Mouse (Mus musculus): ENCODE data around the gene Spock1. TPM values are rescaled to one million over a fixed set of nuclear protein-coding genes. Genes with fewer than 3 reads are reported as not detected.

The Spock1 gene
- polyA plus RNA-seq, 1 experiment from 2014 or later, result 0.12 TPM

- ATAC-seq (ENCODE audit: low read depth), result no peak
- Histone ChIP-seq H3K4me3 (ENCODE audit: low read depth, low read length) (no peak overlapping the region), H3K4me1 (ENCODE audit: control insufficient read depth, low read depth, low read length) (no peaks in the 10 kb centered on the region), H3K36me3 (ENCODE audit: control insufficient read depth, insufficient read depth) (no peaks in the 10 kb centered on the region), H3K9ac (ENCODE audit: low read depth, low read length) (no peak overlapping the region), H3K4me2 (ENCODE audit: low read depth, low read length) (no peak overlapping the region), H3K27me3 (ENCODE audit: control insufficient read depth, insufficient read depth, low read depth, low read length) (no peaks in the 10 kb centered on the region), H3K9me3 (replicated peaks; ENCODE audit: control insufficient read depth, low read length) (peaks cover 3% of the 10 kb centered on the region; the same call in 1 of the 2 replicates), H3K27ac (ENCODE audit: low read length) (no peak overlapping the region)
- 58% methylated on average over 11 of the region's 11 CpGs for WGBS (ENCODE audit: insufficient replicate concordance)
Measured at GRCm38 (mm10) chr13:57831374-57832163, 76.6 kb downstream of the Spock1 start.

GRCm38 (mm10) chr13:57830896-57831295 is 77.2 kb downstream of the Spock1 start:
- Histone ChIP-seq H3K27ac (ENCODE audit: low read length) (no peak overlapping the region), H3K4me2 (ENCODE audit: low read depth, low read length) (no peak overlapping the region), H3K4me3 (ENCODE audit: low read depth, low read length) (no peak overlapping the region), H3K27me3 (ENCODE audit: control insufficient read depth, insufficient read depth, low read depth, low read length) (no peaks in the 10 kb centered on the region), H3K9ac (ENCODE audit: low read depth, low read length) (no peak overlapping the region), H3K4me1 (ENCODE audit: control insufficient read depth, low read depth, low read length) (no peaks in the 10 kb centered on the region), H3K9me3 (replicated peaks; ENCODE audit: control insufficient read depth, low read length) (peaks cover 3% of the 10 kb centered on the region; the same call in 1 of the 2 replicates), H3K36me3 (ENCODE audit: control insufficient read depth, insufficient read depth) (no peaks in the 10 kb centered on the region)
- ATAC-seq (ENCODE audit: low read depth), result no peak
- 72% methylated on average over 7 of the region's 7 CpGs for WGBS (ENCODE audit: insufficient replicate concordance)

GRCm38 (mm10) chr13:57830091-57830490 is 78.0 kb downstream of the Spock1 start:
- Histone ChIP-seq H3K9ac (ENCODE audit: low read depth, low read length) (no peak overlapping the region), H3K36me3 (ENCODE audit: control insufficient read depth, insufficient read depth) (no peaks in the 10 kb centered on the region), H3K9me3 (replicated peaks; ENCODE audit: control insufficient read depth, low read length) (peaks cover 3% of the 10 kb centered on the region; the same call in 1 of the 2 replicates), H3K4me3 (ENCODE audit: low read depth, low read length) (no peak overlapping the region), H3K4me1 (ENCODE audit: control insufficient read depth, low read depth, low read length) (no peaks in the 10 kb centered on the region), H3K27ac (ENCODE audit: low read length) (no peak overlapping the region), H3K4me2 (ENCODE audit: low read depth, low read length) (no peak overlapping the region), H3K27me3 (ENCODE audit: control insufficient read depth, insufficient read depth, low read depth, low read length) (no peaks in the 10 kb centered on the region)
- WGBS (ENCODE audit: insufficient replicate concordance), result 27% methylated on average over 2 of the region's 2 CpGs
- no peak for ATAC-seq (ENCODE audit: low read depth)

GRCm38 (mm10) chr13:57816276-57816675 is 91.9 kb downstream of the Spock1 start:
- no peaks in the 10 kb centered on the region for H3K36me3 ChIP-seq (ENCODE audit: control insufficient read depth, insufficient read depth)
- no peaks in the 10 kb centered on the region for H3K9me3 ChIP-seq (replicated peaks; ENCODE audit: control insufficient read depth, low read length)
- no peak overlapping the region for H3K27ac ChIP-seq (ENCODE audit: low read length)
- ATAC-seq (ENCODE audit: low read depth), result no peak
- H3K4me2 ChIP-seq (ENCODE audit: low read depth, low read length), result no peak overlapping the region
- WGBS (ENCODE audit: insufficient replicate concordance), result 72% methylated on average over 11 of the region's 11 CpGs
- H3K9ac ChIP-seq (ENCODE audit: low read depth, low read length), result no peak overlapping the region
- H3K4me3 ChIP-seq (ENCODE audit: low read depth, low read length), result no peak overlapping the region
- no peaks in the 10 kb centered on the region for H3K27me3 ChIP-seq (ENCODE audit: control insufficient read depth, insufficient read depth, low read depth, low read length)
- H3K4me1 ChIP-seq (ENCODE audit: control insufficient read depth, low read depth, low read length), result no peaks in the 10 kb centered on the region

- Histone ChIP-seq H3K9ac (ENCODE audit: low read depth, low read length) (no peak overlapping the region), H3K36me3 (ENCODE audit: control insufficient read depth, insufficient read depth) (no peaks in the 10 kb centered on the region), H3K4me2 (ENCODE audit: low read depth, low read length) (no peak overlapping the region), H3K27me3 (ENCODE audit: control insufficient read depth, insufficient read depth, low read depth, low read length) (no peaks in the 10 kb centered on the region), H3K27ac (ENCODE audit: low read length) (no peak overlapping the region), H3K4me1 (ENCODE audit: control insufficient read depth, low read depth, low read length) (no peaks in the 10 kb centered on the region), H3K9me3 (replicated peaks; ENCODE audit: control insufficient read depth, low read length) (no peaks in the 10 kb centered on the region), H3K4me3 (ENCODE audit: low read depth, low read length) (no peak overlapping the region)
- 75% methylated on average over 7 of the region's 7 CpGs for WGBS (ENCODE audit: insufficient replicate concordance)
- ATAC-seq (ENCODE audit: low read depth), result no peak
Measured at GRCm38 (mm10) chr13:57812643-57813042, 95.5 kb downstream of the Spock1 start.

- no peak overlapping the region for H3K27ac ChIP-seq (ENCODE audit: low read length)
- no peaks in the 10 kb centered on the region for H3K9me3 ChIP-seq (replicated peaks; ENCODE audit: control insufficient read depth, low read length)
- no peak overlapping the region for H3K4me3 ChIP-seq (ENCODE audit: low read depth, low read length)
- no peaks in the 10 kb centered on the region for H3K36me3 ChIP-seq (ENCODE audit: control insufficient read depth, insufficient read depth)
- no peak for ATAC-seq (ENCODE audit: low read depth)
- whole genome bisulfite sequencing (ENCODE audit: insufficient replicate concordance), result 37% methylated on average over 2 of the region's 2 CpGs
- H3K4me1 ChIP-seq (ENCODE audit: control insufficient read depth, low read depth, low read length), result no peaks in the 10 kb centered on the region
- H3K4me2 ChIP-seq (ENCODE audit: low read depth, low read length), result no peak overlapping the region
- H3K9ac ChIP-seq (ENCODE audit: low read depth, low read length), result no peak overlapping the region
- no peaks in the 10 kb centered on the region for H3K27me3 ChIP-seq (ENCODE audit: control insufficient read depth, insufficient read depth, low read depth, low read length)
Measured at GRCm38 (mm10) chr13:57811253-57811652, 96.9 kb downstream of the Spock1 start.

GRCm38 (mm10) chr13:57810816-57811215 is 97.3 kb downstream of the Spock1 start:
- Histone ChIP-seq H3K4me3 (ENCODE audit: low read depth, low read length) (no peak overlapping the region), H3K4me2 (ENCODE audit: low read depth, low read length) (no peak overlapping the region), H3K9me3 (replicated peaks; ENCODE audit: control insufficient read depth, low read length) (no peaks in the 10 kb centered on the region), H3K4me1 (ENCODE audit: control insufficient read depth, low read depth, low read length) (no peaks in the 10 kb centered on the region), H3K36me3 (ENCODE audit: control insufficient read depth, insufficient read depth) (no peaks in the 10 kb centered on the region), H3K9ac (ENCODE audit: low read depth, low read length) (no peak overlapping the region), H3K27ac (ENCODE audit: low read length) (no peak overlapping the region), H3K27me3 (ENCODE audit: control insufficient read depth, insufficient read depth, low read depth, low read length) (no peaks in the 10 kb centered on the region)
- ATAC-seq (ENCODE audit: low read depth), result no peak
- 19% methylated on average over 2 of the region's 2 CpGs for WGBS (ENCODE audit: insufficient replicate concordance)

GRCm38 (mm10) chr13:57810083-57810482 is 98.0 kb downstream of the Spock1 start:
- Histone ChIP-seq H3K9me3 (replicated peaks; ENCODE audit: control insufficient read depth, low read length) (no peaks in the 10 kb centered on the region), H3K27ac (ENCODE audit: low read length) (no peak overlapping the region), H3K36me3 (ENCODE audit: control insufficient read depth, insufficient read depth) (no peaks in the 10 kb centered on the region), H3K4me1 (ENCODE audit: control insufficient read depth, low read depth, low read length) (no peaks in the 10 kb centered on the region), H3K4me2 (ENCODE audit: low read depth, low read length) (no peak overlapping the region), H3K9ac (ENCODE audit: low read depth, low read length) (no peak overlapping the region), H3K27me3 (ENCODE audit: control insufficient read depth, insufficient read depth, low read depth, low read length) (no peaks in the 10 kb centered on the region), H3K4me3 (ENCODE audit: low read depth, low read length) (no peak overlapping the region)
- WGBS (ENCODE audit: insufficient replicate concordance), result 62% methylated on average over 5 of the region's 5 CpGs
- ATAC-seq (ENCODE audit: low read depth), result no peak

- 64% methylated on average over 11 of the region's 11 CpGs for WGBS (ENCODE audit: insufficient replicate concordance)
- no peaks in the 10 kb centered on the region for H3K36me3 ChIP-seq (ENCODE audit: control insufficient read depth, insufficient read depth)
- no peak overlapping the region for H3K4me2 ChIP-seq (ENCODE audit: low read depth, low read length)
- no peaks in the 10 kb centered on the region for H3K9me3 ChIP-seq (replicated peaks; ENCODE audit: control insufficient read depth, low read length)
- no peak overlapping the region for H3K4me3 ChIP-seq (ENCODE audit: low read depth, low read length)
- H3K4me1 ChIP-seq (ENCODE audit: control insufficient read depth, low read depth, low read length), result no peaks in the 10 kb centered on the region
- no peak overlapping the region for H3K27ac ChIP-seq (ENCODE audit: low read length)
- no peak overlapping the region for H3K9ac ChIP-seq (ENCODE audit: low read depth, low read length)
- no peak for ATAC-seq (ENCODE audit: low read depth)
- no peaks in the 10 kb centered on the region for H3K27me3 ChIP-seq (ENCODE audit: control insufficient read depth, insufficient read depth, low read depth, low read length)
Measured at GRCm38 (mm10) chr13:57809603-57810002, 98.5 kb downstream of the Spock1 start.
